Mouse (Mus musculus): ENCODE measurements around the gene Pim2.

Gene Pim2

GRCm38 (mm10) chrX:7878007-7878419 is at the start of gene Pim2:
Gene Pim2 (plus strand): TSS chrX:7878262.
- DNase-seq (ENCODE audit: low spot score), result peak; percentile 89

GRCm38 (mm10) chrX:7837146-7837545 is 40.9 kb upstream of the Pim2 start:
- peak; percentile 51 for DNase-seq (ENCODE audit: low spot score)

GRCm38 (mm10) chrX:7840842-7841162 is 37.3 kb upstream of the Pim2 start:
- DNase-seq (ENCODE audit: low spot score), result no peak

- peak; percentile 97 for DNase-seq (ENCODE audit: low spot score)
Observed at GRCm38 (mm10) chrX:7841163-7842162, 36.6 kb upstream of the Pim2 start, which contains the start of gene Otud5. Gene Otud5 (plus strand): TSS chrX:7841364.

GRCm38 (mm10) chrX:7842318-7842717 is 35.7 kb upstream of the Pim2 start:
- no peak for DNase-seq (ENCODE audit: low spot score)

- DNase-seq (ENCODE audit: low spot score), result no peak
Observed at GRCm38 (mm10) chrX:7847845-7848244, 30.2 kb upstream of the Pim2 start.

GRCm38 (mm10) chrX:7854578-7854977 is 23.5 kb upstream of the Pim2 start:
- DNase-seq (ENCODE audit: low spot score), result peak; percentile 62

- DNase-seq (ENCODE audit: low spot score), result no peak
Observed at GRCm38 (mm10) chrX:7859191-7859753, 18.8 kb upstream of the Pim2 start.

- DNase-seq (ENCODE audit: low spot score), result no peak
Observed at GRCm38 (mm10) chrX:7863181-7863580, 14.9 kb upstream of the Pim2 start.

- no peak for DNase-seq (ENCODE audit: low spot score)
Observed at GRCm38 (mm10) chrX:7864551-7864950, 13.5 kb upstream of the Pim2 start.

GRCm38 (mm10) chrX:7865343-7865742 is 12.7 kb upstream of the Pim2 start:
- no peak for DNase-seq (ENCODE audit: low spot score)

- no peak for DNase-seq (ENCODE audit: low spot score)
Observed at GRCm38 (mm10) chrX:7865786-7866185, 12.3 kb upstream of the Pim2 start.

GRCm38 (mm10) chrX:7867141-7867540 is 10.9 kb upstream of the Pim2 start:
- DNase-seq (ENCODE audit: low spot score), result no peak

- no peak for DNase-seq (ENCODE audit: low spot score)
Observed at GRCm38 (mm10) chrX:7868506-7868905, 9.6 kb upstream of the Pim2 start.

GRCm38 (mm10) chrX:7869826-7870225 is 8.2 kb upstream of the Pim2 start:
- DNase-seq (ENCODE audit: low spot score), result no peak

- peak; percentile 34 for DNase-seq (ENCODE audit: low spot score)
Observed at GRCm38 (mm10) chrX:7878495-7878894, 433 bp downstream of the Pim2 start.

GRCm38 (mm10) chrX:7879819-7880218 is 1.8 kb downstream of the Pim2 start:
- DNase-seq (ENCODE audit: low spot score), result peak; percentile 88

GRCm38 (mm10) chrX:7883841-7884567 is 5.9 kb downstream of the Pim2 start, which contains the start of gene Slc35a2:
Gene Slc35a2 (plus strand): TSS chrX:7884028.
- DNase-seq (ENCODE audit: low spot score), result peak; percentile 94

GRCm38 (mm10) chrX:7898211-7898610 is 20.1 kb downstream of the Pim2 start:
- no peak for DNase-seq (ENCODE audit: low spot score)

- DNase-seq (ENCODE audit: low spot score), result peak; percentile 95
Observed at GRCm38 (mm10) chrX:7898880-7899874, 21.1 kb downstream of the Pim2 start, which contains the start of the genes Pqbp1 and Timm17b. Gene Pqbp1 (minus strand): TSS chrX:7899269. Gene Timm17b (plus strand): TSS chrX:7899357.

- no peak for DNase-seq (ENCODE audit: low spot score)
Observed at GRCm38 (mm10) chrX:7904441-7904840, 26.4 kb downstream of the Pim2 start.
